Mouse (Mus musculus) yolk sac, embryonic 10.5 days (tissue): ENCODE data around the gene Lrrc63.
"Not testable (repeated sequence)": the region's sequence is repeated elsewhere in the genome, so short reads cannot be mapped to it uniquely, and the experiment has no call there.

ENCODE experiments used
- DNase-seq: peaks from one replicate; pipeline ENCODE4 v3.0.0-alpha.2; 2017; ENCODE audit warnings: low spot score

Gene Lrrc63

DNA sequence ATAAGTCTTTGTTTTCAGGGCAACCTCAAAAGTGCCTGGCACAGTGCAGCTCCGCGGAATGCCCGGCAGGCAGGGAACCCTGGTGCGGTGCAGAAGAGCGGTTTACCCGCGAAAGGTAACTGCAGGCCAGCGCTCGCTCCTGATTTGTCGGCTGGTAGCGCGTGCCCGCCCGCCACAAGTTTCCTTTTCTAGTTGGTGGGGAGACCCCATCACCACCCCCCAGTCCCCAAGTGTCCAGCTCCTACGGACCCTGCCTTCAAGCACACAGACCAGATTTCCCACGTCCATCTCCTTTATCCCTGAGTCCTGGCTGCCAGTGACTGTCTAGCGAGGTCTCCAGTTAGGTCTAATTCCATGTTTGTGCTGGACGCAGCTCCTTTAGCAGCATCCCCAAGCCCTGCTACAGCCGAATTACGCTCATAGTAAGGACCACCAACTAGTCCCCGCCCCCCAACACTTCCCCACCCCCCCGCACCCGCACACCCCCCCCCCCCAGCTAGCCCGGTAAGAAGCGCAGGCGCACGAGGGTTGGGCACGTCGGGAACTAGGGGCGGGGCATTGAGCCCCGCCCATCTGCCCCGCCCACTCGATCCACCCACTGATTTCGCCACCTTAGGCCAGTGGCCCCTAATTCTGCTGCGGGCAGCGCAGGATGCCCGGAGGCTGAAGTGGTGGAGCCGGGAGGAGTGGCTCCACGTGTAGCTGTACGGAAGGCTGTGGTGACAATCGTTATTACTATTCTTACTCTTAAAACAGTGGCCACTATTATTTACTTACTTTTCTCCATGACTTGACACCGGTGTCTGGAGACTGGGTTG, at the start of gene Lrrc63, which contains the start of gene Lcp1:
TSS of gene Lrrc63 (minus strand) at position 381 of the 818 bp plus-strand sequence.
TSS of gene Lcp1 (plus strand) at position 601 of the 818 bp plus-strand sequence.
- peak; percentile 88 for DNase-seq

DNA sequence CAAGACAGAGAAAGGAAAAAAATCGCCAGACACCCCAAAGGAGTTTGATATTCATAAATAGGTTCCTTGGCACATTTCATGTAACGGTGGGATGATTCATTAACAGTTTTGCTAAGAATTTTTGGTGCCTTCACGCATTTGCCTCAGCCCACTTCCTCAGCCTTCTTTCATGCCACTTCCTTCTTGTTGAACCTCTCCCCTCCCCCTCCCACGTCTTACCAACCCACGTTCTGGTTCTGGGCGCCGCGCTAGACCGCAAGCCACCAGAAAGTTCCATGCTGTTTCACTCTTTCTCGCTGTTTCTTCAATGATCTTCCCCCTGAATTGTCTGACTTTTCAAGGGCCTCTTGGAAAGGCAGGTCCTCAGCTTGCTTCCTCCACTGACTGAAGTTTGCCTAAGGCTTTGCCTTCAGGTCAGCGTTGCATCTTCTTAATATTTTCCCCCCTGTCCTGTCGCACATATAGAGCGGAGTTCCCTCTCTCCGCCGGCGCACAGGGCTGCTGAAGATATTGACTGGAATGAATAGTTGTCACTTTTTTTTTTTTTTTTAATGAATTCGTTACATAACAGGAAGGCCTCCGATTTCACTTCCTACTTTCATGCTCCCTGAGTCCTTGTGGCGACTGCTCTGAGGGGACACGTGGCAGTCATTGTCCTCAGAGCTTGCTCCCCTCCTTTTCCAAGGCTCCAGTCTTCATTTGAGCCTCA, 48.7 kb upstream of the Lrrc63 start:
- no peak for DNase-seq

DNA sequence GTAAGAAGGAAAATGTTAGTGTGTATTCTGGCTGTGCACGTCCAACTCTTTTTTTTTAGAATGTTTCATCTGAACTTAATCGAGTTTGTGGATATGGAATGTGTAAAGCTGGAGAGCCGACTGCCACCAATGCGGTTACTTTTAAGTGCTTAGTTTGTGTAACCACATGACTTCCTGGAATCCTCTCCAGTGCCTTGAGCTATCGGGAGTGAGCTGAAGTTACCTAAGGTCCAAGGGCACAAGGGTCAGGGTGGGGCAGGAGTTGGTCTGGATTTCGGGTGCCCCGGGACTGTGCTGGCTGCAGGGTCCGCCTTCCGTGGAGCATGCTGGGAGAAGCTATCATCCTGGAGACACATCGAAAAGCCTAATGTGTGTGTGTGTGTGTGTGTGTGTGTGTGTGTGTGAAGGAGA, 48.1 kb upstream of the Lrrc63 start:
- peak; percentile 82 for DNase-seq

DNA sequence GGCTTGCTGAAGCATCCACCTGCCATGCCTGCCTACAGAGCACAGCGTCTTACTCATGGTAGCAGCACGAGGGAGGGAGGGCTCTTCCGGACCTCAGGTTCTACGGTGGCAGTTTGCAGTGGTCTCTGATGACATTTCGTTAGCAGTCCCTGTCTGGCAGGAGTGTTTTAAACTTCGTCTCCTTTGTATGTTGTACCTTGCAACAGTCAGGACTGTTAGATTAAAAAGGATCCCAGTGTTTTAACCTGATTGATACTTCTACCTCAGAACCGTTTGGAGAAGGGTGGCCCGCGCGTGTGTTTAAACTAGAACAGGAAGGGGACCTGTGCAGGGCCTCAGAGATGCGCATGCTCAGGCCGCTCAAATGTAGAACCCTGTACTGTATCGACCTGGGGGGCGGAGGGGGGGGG, 47.7 kb upstream of the Lrrc63 start:
- DNase-seq: no peak

GRCm38 (mm10) chr14:75177400-75177799, 46.7 kb upstream of the Lrrc63 start:
- no peak for DNase-seq

DNA sequence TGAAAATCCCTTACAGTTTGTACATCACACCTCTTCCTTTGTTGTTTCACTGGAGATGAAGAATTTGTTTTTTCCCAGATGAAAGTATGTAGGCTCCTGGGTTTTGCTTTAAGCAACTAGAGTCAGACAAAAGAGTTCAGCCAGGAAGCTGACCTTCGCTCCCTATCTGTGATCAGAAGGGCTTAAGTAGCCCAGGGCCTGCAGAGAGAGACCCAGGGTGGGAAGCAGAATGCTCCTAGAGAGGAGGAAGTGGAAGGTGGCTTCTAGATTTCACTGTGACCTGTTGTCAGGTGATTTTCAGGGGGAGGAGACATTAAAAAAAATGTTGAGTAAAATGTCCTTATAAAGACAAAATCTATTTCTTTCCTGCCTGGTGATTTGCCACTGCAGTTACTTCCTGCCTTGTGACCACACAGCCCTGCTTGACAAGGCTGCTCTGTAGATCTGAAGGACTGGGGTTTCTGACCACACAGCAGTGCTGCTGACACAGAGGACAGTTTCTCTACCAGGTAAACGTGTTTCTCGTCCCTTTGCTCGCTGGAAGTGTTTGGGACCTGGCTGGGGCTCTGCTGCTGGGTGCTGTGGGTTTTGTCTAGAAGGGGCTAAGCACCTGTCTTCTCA, 45.9 kb upstream of the Lrrc63 start:
- DNase-seq: peak; percentile 76

DNA sequence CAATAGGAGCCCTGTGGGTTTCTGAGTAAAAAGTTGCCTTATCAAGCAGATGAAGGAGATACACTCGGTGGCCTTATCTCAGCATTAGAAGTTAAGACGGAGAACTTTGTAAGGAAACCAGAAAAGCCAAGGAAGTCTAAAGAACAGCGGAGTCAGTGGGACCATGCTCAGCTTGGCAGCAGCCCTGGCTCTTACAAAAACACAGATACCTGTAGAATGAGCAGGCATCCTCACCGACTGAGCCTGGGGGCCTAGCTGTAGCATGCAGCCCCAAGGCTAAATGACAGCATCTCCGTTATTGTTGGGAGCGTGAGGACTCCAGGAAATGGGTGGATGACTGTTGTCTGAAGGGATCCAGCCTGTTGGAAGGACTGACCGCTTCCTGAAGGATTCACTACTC, 45.1 kb upstream of the Lrrc63 start:
- no peak for DNase-seq

GRCm38 (mm10) chr14:75174731-75175555, 44.3 kb upstream of the Lrrc63 start:
- no peak for DNase-seq

GRCm38 (mm10) chr14:75174296-75174695, 43.6 kb upstream of the Lrrc63 start:
- peak; percentile 51 for DNase-seq

DNA sequence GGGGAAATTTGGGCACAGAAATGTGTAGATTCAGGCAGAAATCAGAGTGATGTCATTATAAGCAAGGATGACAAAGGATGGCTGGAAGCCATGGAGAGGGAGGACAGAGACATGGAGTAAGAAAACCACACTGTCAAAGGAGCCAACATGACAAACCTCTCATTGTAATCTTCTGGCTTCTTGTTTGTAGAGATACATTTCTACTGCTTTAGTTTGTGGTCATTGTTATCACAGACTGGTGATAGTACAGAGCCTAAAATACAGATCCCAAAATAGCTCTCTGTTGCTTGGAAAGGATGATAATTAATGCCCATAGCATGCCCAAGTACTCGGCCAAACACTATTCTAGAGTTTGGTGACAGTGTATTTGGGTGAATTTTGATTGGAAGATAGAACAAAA, 39.9 kb upstream of the Lrrc63 start:
- DNase-seq: no peak

DNA sequence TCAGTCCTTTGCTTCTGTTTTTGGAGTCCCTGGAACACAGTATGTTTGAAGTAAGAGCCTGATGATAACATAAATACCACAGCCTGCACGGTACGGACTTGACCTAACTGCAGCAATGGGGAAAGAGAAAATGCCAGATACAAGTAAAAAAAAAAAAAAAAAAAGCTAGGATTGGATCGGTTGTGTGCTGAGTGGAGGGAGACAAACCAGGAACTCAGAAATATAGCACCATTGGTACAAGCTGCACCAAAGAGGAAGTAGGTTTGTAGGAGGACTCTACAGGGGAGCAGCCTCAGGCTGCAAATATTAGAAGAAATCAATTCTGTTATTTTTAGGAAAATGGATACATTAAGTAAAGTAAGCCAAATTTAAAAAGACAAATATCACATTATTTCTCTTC, 37.8 kb upstream of the Lrrc63 start:
- no peak for DNase-seq

- no peak for DNase-seq
These were observed 35.0 kb upstream of the Lrrc63 start for GRCm38 (mm10) chr14:75165574-75166131.

- no peak for DNase-seq
These were observed 33.7 kb upstream of the Lrrc63 start for GRCm38 (mm10) chr14:75164345-75164744.

DNA sequence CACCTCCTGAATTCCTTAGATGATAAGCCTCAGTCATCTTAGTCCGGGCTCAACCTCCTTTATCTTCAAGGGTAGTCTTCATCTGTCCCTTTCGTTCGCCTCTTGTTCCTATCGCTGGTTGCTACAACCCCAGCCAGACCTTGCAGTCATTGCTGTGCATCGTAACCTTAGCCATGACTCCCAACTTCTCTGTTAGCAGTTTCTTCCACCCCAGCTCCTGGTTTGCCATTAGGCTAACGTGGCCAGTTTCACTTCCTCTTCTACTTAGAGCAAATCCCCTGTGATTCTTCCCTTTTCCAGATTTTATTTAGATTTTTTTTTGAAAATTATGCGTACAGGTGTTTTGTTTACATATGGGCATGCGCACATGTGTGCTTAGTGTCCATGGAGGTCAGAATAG, 33.2 kb upstream of the Lrrc63 start:
- no peak for DNase-seq

DNA sequence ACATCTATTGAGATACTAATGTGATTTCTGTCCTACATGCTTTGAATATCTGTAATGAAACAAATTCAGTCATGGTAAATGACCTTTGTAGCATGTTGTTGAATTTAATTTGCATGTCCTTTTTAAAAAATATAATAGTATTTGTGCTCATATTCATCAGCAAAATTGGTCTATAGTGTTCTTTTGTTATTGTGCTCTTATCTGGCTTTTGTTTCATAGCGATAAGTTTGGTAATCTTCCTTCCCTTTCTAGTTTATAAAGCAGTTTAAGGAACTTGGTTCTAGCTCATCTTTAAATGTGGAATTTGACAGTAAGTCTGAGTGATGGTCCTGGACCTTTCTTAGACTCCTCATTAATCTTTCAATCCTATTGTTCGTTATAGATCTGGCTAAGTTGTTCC, 28.7 kb upstream of the Lrrc63 start:
- DNase-seq: no peak

DNA sequence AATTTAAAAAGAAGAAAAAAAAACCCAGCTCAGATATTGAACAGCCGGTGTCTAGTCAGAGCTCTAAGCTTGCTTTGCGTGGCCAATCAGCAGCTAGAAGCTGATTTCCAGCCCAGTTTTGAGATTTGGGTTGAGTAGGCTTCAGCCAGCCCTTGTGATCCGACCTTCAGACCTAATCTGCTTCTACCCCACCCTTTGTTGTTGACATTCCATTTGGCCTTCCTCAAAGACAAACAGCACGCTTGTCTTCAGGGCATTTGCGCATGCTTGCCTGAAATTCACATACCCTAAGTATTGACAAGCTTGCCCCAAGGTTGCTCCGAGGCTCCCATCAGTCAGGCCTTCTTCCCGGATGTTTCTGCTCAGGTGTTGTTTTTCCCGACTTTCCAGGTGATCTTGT, 23.8 kb upstream of the Lrrc63 start:
- DNase-seq: peak; percentile 65

- no peak for DNase-seq
These were observed 20.5 kb upstream of the Lrrc63 start for GRCm38 (mm10) chr14:75151146-75151545.

- no peak for DNase-seq
These were observed 20.0 kb upstream of the Lrrc63 start for GRCm38 (mm10) chr14:75150653-75151052.

GRCm38 (mm10) chr14:75148229-75148628, 17.5 kb upstream of the Lrrc63 start:
- DNase-seq: no peak

- not testable (repeated sequence) for DNase-seq
These were observed 17.0 kb upstream of the Lrrc63 start for GRCm38 (mm10) chr14:75147706-75148105.

DNA sequence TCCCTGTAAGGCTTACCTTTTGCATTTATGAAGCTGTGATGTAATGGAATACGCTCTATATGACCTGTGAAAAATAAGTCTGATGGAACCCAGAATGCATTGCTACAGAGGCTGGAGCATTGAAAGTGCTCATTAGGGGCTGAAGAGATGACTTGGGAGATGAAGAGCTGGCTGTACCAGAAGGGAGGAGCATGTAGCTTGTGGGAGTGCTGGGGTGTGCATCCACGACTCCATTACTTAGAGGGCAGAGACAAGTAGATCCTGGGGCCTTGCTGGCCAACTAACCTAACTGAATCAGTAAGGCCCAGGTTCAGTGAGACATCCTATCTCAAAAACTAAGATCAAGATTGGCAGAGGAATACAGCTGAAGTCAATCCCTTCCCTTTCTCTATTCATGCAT, 8.5 kb upstream of the Lrrc63 start:
- no peak for DNase-seq

GRCm38 (mm10) chr14:75138503-75138902, 7.8 kb upstream of the Lrrc63 start:
- DNase-seq: peak; percentile 29
